Mouse (Mus musculus) frontal cortex, postnatal 36 days (tissue): Measurements from ENCODE around the gene Kcnh1.

Source experiments
- DNase-seq, 2 experiments: peaks; one replicate each; pipeline ENCODE4 v3.0.0; 2022; ENCODE audit warnings: low spot score in 2 of 2

Gene Kcnh1

DNA sequence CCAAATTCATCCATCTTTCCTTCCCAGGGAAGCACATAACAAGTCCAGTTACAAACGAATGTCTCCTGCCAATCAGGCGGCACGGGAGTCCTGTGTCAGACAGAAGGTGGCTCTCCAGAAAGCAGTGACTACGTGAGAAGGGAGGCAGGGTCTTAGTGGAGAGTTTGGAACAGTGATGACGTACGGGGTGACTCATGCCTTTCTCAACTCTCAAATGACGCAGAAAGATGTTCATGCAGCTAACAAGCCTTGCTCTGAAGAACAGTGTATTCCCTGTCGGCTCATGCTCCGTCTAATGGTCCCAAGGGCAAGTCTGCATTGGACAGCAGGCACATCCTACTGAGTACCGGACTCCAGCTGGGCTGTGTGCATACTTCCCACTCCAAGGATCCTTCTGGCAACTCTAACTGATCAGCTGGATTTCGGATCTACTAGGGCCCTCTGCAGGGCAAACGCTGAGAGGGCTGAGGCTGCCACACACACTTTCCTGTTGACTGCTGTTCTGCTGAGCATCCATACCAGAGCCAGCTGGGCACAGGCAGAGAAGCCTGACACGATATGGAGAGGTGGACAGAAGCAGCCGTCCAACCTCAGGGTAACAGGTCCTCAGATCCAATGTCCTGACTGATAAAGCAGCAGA is 335.3 kb downstream of the Kcnh1 start:
- DNase-seq: peak in 1 of 2 experiments; percentile 31

DNA sequence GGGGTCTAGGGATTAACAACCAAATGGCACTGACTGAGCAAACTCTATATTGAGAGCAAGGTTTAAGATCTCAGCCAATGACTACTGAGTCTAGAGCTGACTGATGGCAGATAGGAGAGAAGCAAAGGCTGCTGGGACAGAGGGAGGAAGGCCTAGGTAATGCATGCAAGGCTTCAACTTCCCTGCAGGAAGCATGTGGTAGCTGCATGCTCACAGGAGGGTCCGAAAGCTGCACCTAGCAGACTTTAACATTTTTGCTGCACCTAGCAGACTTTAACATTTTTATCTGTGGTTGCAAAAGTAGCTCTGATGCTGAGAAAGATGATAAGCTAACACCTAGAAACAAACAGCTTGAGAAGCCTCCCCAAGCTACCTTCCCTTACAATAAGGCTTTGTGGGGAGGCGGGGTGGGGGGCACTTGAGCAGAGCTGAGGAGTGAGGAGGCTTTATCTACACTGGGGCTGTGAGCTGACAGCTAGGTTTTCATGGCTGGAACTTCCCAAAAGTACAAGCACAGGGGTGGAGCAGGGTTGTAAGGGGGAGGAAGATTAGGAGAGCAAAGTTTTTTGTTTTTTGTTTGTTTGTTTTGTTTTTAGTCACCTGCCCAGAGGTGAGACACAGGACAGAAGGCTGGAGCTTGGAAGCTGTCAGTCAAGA is 341.0 kb downstream of the Kcnh1 start:
- no peak for DNase-seq

DNA sequence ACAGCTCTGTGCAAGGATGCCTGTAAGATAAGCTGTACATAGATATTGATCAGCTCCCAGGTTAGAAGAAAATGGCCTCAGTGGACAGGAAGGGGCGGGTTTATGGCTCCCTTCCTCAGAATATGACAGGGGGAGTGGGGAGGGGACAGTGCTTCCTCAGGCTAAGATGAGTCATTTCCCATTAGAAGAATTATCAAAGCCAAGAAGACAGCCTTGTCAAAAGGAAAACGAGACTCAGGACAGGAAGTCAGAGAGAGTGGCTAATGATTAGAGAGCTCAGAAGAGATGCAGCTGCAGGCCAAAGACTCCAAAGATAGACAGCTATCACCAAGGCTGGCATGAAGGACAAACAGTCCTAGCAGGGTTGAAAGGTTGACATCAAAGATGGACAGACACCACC is 341.6 kb downstream of the Kcnh1 start:
- no peak for DNase-seq

DNA sequence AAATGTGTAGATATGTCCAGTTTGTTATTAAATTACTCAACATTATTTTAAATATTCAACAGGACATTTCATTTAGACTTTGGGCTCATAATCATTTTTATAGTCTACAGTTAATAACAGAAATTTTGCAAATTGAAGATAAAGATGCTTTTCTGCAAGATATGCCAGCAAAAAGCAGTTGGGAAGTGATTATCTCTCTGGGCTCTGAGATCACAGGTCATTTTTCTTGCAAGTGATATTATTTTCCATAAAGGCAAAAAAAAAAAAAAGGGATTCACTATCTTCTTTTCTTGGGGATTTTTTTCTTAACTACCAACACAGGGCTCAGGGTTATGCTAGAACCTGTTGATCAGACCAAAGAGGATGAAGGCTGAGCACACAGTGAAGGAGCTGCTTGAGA is 342.4 kb downstream of the Kcnh1 start:
- DNase-seq: no peak

GRCm38 (mm10) chr1:192536440-192536839 is 345.9 kb downstream of the Kcnh1 start:
- no peak for DNase-seq

GRCm38 (mm10) chr1:192537169-192537568 is 346.6 kb downstream of the Kcnh1 start:
- DNase-seq: no peak

- DNase-seq: no peak
Observed at GRCm38 (mm10) chr1:192542093-192542492, 351.5 kb downstream of the Kcnh1 start.

DNA sequence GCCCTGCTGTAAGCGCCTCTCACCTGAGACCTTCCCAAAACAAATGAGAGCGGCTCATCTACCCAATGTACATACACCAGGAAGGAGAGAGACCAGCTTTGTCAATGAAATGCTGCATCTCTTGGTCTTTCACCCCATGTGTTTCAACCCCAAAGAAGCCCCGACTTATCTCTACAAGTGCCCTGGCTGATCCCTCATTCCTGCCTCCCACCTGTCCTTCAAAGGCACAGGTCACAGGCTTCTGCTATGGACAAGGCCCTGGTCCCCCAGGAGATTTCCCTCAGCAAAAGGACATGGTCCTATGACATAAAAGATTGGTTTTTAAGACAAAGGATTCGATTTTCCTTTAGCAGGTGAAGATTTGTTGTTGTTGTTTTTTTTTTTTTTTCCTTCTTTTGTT is 353.1 kb downstream of the Kcnh1 start:
- no peak for DNase-seq

DNA sequence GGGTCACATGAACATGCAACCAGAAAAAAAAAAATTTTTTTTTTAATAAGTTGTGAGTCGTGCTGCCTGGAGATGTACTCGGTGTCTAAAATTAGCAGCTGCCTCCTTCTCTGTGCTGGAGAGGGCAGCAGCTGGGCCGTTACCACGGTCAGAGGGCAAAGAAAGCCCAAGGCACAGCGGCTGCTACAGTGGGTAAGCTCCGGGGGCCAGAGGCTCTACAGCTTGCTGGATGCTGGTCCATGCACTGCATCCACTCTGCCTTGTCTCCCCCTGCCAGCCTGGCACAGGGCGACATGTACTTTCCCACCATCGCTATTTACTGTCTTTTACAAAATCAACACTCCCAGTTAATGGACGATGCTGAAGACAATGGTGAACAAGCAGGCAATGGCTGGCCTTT is 353.5 kb downstream of the Kcnh1 start:
- no peak for DNase-seq

DNA sequence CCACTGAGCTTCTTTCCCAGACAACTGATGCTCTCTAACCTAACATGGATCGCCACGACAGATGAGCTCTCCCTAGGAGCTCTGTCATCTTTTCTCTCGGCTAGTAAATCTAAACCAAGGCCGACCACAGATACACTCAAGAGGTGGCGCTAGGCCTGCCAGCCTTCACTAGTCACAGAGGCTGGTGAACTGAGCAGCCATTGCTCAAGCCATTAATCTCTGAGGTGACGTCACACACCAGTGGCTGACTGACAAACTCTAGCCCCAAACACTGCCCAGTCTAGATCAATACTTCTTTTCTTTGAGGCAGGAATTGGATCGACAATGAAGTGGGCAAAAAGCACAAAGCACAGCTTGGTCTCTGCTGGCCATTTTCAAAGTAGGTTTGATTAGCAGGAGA is 354.3 kb downstream of the Kcnh1 start:
- no peak for DNase-seq

DNA sequence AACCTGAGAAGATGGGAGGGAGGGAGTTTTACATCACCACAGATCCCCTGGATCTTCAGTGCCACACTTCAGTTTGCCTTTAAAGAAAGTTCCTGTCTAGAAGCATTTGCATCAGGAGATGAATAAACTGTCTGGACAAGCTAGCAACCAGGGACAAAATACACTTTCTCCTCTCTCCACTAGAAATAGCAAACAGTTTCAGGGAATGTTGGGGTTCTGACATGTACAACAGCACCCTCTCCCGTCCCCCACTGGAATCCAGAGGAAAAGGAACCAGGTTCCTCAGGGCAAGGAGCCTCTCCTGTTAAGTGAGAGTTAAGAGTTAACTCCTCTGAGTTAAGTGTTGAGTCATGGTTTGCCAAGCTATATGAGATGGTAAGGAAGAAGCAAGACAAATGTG is 356.3 kb downstream of the Kcnh1 start:
- DNase-seq: no peak

GRCm38 (mm10) chr1:192550561-192550960 is 360.0 kb downstream of the Kcnh1 start:
- no peak for DNase-seq

DNA sequence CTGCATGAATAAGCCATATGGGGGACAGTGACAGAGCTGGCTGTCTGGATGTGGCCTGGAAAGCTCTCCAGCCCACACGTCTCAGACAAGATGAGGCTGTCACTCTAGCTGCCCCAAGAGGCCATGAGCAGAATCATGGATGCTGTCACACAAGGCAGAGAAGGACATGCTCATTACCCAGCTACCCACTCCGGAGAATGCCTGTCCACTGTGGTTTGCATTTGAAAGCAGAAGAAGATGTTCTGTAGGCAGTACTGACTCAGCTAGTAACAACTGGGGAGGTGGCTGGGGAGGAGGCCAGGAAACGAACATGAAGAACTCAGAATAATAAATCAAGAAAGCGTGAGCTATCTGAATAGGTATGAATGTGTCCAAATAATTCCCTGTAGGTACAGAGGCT is 364.9 kb downstream of the Kcnh1 start:
- peak; percentile 43 to 51 for DNase-seq

DNA sequence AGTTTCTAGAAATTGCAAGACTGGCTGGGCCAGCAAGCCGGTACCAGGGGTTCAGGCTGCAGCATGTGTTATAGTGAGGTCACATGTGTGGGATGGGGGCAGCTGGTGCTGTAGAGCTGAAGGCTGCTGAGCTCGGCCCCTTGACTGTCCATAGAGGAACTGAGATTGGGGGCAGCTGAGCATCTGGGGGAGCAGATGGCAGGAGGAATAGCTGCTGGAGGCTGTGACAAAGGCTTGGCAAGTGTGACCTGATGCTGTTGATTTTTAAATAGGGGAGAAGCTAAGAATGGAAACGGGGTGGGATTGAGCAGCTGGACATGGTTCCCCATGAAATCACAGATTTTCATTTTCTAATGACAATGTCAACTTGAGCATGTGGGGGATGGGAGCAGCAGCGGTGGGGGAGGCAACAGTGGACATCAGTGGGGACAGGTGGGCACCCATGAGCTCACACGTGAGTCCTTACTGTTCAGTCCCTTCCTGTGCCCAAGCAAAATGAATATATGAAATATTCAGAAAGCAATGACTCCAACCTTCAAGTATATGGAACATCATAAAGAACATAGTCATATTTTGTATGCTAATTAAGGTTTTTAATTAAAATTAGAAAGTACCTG is 367.5 kb downstream of the Kcnh1 start:
- peak in 1 of 2 experiments; percentile 44 for DNase-seq

DNA sequence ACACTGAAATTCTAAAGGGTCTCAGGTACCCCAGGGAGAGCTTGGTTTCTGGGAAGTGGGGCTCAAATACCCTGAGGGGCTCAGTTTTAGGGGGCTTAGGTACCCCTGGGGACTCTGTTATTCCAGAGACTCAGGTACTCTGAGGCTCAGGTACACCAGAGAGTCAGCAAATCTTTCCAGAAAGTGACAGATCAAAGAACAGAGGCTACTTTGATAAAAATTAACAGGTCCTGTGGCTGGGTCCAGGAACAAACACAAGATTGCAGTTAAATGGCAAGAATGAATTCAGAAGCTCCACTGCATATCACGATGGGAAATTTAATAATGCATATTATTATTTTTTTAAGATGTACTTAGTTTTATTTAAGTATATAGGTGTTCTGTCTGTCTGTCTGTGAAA is 368.8 kb downstream of the Kcnh1 start:
- DNase-seq: no peak
